Mouse (Mus musculus) forebrain, embryonic 12.5 days (tissue): ENCODE results near the gene Trmo. TPM values are rescaled to one million over a fixed set of nuclear protein-coding genes. Genes with fewer than 3 reads are reported as not detected.

Source experiments
- ATAC-seq: fragments of 200-750 bp; cut with Nextera tagmentation; 2 replicates; pipeline ENCODE4 v1.8.0; 2017; ENCODE audit warnings: moderate TSS enrichment; ENCODE audit not compliant: low FRiP score
- H3K27ac ChIP-seq: fragments of 300-500 bp; sonication (generic); 2 replicates; pipeline ENCODE4 v1.5.1; 2016; ENCODE audit warnings: mild to moderate bottlenecking
- H3K27me3 ChIP-seq: fragments of 300-500 bp; sonication (generic); 2 replicates; pipeline ENCODE4 v1.6.1; 2016; ENCODE audit warnings: mild to moderate bottlenecking
- H3K36me3 ChIP-seq: fragments of 300-500 bp; sonication (generic); replicated peaks from 2 replicates; pipeline ENCODE4 v1.6.1; 2016; ENCODE audit warnings: mild to moderate bottlenecking
- H3K4me1 ChIP-seq: fragments of 300-500 bp; sonication (generic); 2 replicates; pipeline ENCODE4 v1.6.1; 2016
- H3K4me2 ChIP-seq: fragments of 300-500 bp; sonication (generic); 2 replicates; pipeline ENCODE4 v1.6.1; 2016; ENCODE audit warnings: mild to moderate bottlenecking, moderate library complexity
- H3K4me3 ChIP-seq: fragments of 300-500 bp; sonication (generic); replicated peaks from 2 replicates; pipeline ENCODE4 v1.5.1; 2016; ENCODE audit warnings: mild to moderate bottlenecking
- H3K9ac ChIP-seq: fragments of 300-500 bp; sonication (generic); 2 replicates; pipeline ENCODE4 v1.6.1; 2016; ENCODE audit warnings: mild to moderate bottlenecking
- H3K9me3 ChIP-seq: fragments of 300-500 bp; sonication (generic); 2 replicates; pipeline ENCODE4 v1.6.1; 2016
- WGBS: fragments of 180-500 bp; shearing (Covaris S2); methylation state at CpG from one replicate; pipeline ENCODE4 v1.1.7; 2016; 5-methylcytosine and 5-hydroxymethylcytosine counted together
- polyA plus RNA-seq: library from polyadenylated mRNA; unstranded; fragments of >200 nt; fragmentation: Nextera tagmentation; extraction: Ambion mirVana; gene quantifications from 2 replicates; pipeline ENCODE4 v1.2.1, GENCODE M21; 2016

Gene Trmo
- polyA plus RNA-seq, result 9.9 TPM in 2 replicates

DNA sequence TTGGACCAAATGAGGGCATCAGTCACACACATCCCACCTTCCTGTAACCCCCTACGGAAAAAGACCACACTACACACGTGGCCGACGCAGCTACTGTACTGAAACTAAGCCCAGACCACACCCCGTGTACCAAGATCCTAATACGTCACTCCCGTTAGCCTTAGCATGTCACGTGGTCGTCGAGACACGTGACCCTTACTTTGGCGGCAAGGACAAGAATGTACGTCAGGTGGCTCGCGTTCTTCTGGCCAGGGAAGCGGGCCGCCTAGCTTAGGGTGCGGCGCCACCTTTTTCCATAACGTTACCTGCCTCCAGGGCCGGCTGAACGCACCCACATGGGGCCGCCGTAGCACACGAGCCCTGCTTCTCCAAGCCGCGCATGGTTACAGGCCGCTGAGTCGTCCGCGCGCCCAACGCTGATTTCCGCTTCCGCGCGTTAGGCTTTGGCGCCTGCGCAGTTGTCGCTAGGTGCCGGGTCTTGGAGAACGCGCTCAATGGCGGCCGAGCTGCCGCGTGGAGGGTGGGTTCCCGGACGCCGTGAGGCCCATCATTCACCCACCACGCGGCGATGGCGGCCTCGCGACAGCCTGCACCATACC, at the start of gene Trmo:
Trmo (minus strand) TSS at position 425 of the 599 bp plus-strand sequence.
- Histone ChIP-seq H3K27ac (peak within 1 kb of the TSS; percentile 94), H3K4me1 (no peaks in the 10 kb centered on the region), H3K9me3 (no peaks in the 10 kb centered on the region), H3K4me2 (peak within 1 kb of the TSS; percentile 63), H3K9ac (peak within 1 kb of the TSS; percentile 79), H3K4me3 (peak within 1 kb of the TSS; percentile 59), H3K36me3 (peaks cover 11% of the 10 kb centered on the region), H3K27me3 (no peaks in the 10 kb centered on the region)
- WGBS, result under 1% methylated on average over 56 of the region's 56 CpGs
- peak; percentile 97 for ATAC-seq

DNA sequence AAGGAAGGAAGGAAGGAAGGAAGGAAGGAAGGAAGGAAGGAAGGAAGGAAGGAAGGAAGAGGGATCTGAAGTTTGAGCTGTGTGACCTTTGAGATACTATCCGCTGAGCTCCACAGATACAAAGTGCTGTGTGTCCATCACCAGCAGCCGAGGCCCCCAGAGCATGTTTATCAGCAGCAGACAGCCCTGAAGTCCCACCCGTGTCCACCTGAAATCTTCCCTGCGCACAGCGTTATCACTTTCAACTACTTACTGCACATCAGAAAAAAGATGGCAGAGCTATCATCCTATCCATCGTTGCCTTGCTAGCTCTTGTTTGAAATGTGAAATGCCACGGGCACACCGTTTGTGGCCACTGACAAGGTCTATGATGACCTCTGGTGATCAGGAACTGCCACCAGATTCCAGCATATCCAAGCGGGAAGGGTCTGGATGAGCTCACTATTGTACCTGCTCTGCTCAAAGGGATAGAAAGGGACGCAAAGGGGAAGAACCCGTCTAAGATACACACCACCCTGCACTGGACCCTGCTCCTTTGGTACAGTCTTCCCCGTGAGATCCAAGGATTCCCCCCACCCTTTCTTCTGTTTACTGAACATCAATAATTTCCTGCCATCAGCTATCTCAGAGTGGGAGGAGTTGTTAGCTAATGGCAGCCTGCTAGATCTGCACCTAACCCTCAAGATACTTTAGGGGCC, 43.3 kb upstream of the Trmo start:
- Histone ChIP-seq H3K36me3 (no peaks in the 10 kb centered on the region), H3K9me3 (no peaks in the 10 kb centered on the region), H3K27me3 (no peaks in the 10 kb centered on the region), H3K4me1 (peaks cover 12% of the 10 kb centered on the region), H3K27ac (no peak overlapping the region), H3K9ac (no peak overlapping the region), H3K4me2 (no peak overlapping the region), H3K4me3 (no peak overlapping the region)
- WGBS, result 90% methylated on average over 12 of the region's 12 CpGs
- ATAC-seq, result no peak

GRCm38 (mm10) chr4:46428903-46429499, 39.8 kb upstream of the Trmo start:
- no peaks in the 10 kb centered on the region for H3K27me3 ChIP-seq
- H3K4me1 ChIP-seq, result peaks cover 12% of the 10 kb centered on the region
- WGBS, result 25% methylated on average over 10 of the region's 10 CpGs
- no peak overlapping the region for H3K4me3 ChIP-seq
- no peak overlapping the region for H3K9ac ChIP-seq
- peak overlapping the region; percentile 29 for H3K4me2 ChIP-seq
- peak overlapping the region; percentile 71 for H3K27ac ChIP-seq
- peak; percentile 79; the same call in 1 of the 2 replicates for ATAC-seq
- H3K36me3 ChIP-seq, result no peaks in the 10 kb centered on the region
- H3K9me3 ChIP-seq, result no peaks in the 10 kb centered on the region

- Histone ChIP-seq H3K4me1 (no peaks in the 10 kb centered on the region), H3K4me2 (no peak overlapping the region), H3K36me3 (no peaks in the 10 kb centered on the region), H3K27me3 (no peaks in the 10 kb centered on the region), H3K4me3 (no peak overlapping the region), H3K9me3 (no peaks in the 10 kb centered on the region), H3K9ac (no peak overlapping the region), H3K27ac (no peak overlapping the region)
- 84% methylated on average over 8 of the region's 8 CpGs for whole genome bisulfite sequencing
- ATAC-seq, result no peak
Measured at GRCm38 (mm10) chr4:46422625-46423024, 33.4 kb upstream of the Trmo start.

DNA sequence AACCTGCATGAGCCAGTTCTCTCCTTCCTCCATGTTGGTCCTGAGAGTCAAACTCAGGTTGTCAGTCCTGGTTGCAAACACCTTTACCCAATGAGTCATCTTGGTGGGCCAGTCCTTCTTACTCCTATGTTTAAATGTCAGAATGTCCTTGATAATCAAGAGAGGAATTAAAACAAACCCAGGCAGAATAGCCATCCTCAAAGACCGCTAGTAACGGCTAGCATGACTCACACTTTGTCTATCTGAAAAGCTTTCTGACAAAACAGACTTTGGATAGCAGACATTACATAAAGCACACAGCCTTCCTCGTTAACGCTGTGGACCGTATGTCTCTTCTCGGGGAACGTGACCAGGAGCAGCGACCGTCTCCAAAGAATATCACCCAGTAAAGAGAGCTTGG, 29.6 kb upstream of the Trmo start:
- Histone ChIP-seq H3K9ac (no peak overlapping the region), H3K9me3 (no peaks in the 10 kb centered on the region), H3K36me3 (no peaks in the 10 kb centered on the region), H3K4me3 (no peak overlapping the region), H3K27me3 (no peaks in the 10 kb centered on the region), H3K27ac (no peak overlapping the region), H3K4me2 (no peak overlapping the region), H3K4me1 (no peaks in the 10 kb centered on the region)
- ATAC-seq, result no peak
- WGBS, result 64% methylated on average over 9 of the region's 9 CpGs

DNA sequence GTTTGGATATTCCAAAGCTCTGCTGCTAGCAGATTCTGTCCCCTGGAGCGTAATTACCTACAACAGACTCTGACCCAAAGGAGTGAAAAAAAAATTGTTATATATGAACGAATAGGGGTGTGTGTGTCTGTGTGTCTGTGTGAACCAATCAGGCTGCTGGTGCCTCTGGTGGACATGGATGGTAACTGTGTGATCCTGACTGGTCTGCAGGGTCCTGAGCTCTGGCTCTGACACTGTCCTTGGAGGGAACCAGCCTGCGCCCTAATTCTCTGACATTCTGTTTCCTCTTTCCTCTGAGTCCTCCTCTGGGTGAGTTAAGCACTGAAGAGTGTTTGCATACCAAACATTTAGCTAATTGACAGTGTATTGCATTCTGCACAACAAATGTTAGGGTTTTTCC, 28.3 kb upstream of the Trmo start:
- H3K4me2 ChIP-seq, result no peak overlapping the region

DNA sequence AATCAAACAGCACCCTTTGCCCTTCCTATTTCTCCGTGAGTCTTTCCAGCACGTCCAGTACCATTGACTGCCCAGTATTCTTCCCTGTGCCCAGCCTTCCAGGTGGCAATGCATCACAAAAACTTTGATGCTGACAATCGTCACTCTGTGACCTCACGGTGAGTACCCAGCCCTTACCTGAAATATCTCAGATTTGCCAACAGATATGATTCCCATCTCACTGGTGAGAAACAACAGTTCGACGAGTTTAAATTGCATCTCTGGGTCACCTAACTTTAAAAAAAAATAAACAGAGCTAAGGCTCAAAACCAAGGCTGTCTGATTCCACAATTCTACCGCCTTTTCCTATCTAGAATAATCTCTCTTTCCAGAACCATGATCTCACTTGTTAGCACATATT, 24.2 kb upstream of the Trmo start, which contains the start of gene Hemgn:
Hemgn (minus strand) TSS at position 101 of the 400 bp plus-strand sequence.
- no peak within 1 kb of the TSS for H3K4me3 ChIP-seq
- no peak within 1 kb of the TSS for H3K4me2 ChIP-seq
- no peak within 1 kb of the TSS for H3K27ac ChIP-seq
- no peaks in the 10 kb centered on the region for H3K9me3 ChIP-seq
- WGBS, result 79% methylated on average over 7 of the region's 7 CpGs
- no peaks in the 10 kb centered on the region for H3K36me3 ChIP-seq
- ATAC-seq, result no peak
- H3K4me1 ChIP-seq, result no peaks in the 10 kb centered on the region
- no peaks in the 10 kb centered on the region for H3K27me3 ChIP-seq
- no peak within 1 kb of the TSS for H3K9ac ChIP-seq

More for the DNA sequence above, 28.3 kb upstream of the Trmo start:
- 66% methylated on average over 3 of the region's 3 CpGs for WGBS
- ATAC-seq, result no peak
- no peaks in the 10 kb centered on the region for H3K27me3 ChIP-seq
- H3K36me3 ChIP-seq, result no peaks in the 10 kb centered on the region
- H3K27ac ChIP-seq, result no peak overlapping the region
- H3K4me1 ChIP-seq, result no peaks in the 10 kb centered on the region
- no peaks in the 10 kb centered on the region for H3K9me3 ChIP-seq
- no peak overlapping the region for H3K4me3 ChIP-seq
- no peak overlapping the region for H3K9ac ChIP-seq

DNA sequence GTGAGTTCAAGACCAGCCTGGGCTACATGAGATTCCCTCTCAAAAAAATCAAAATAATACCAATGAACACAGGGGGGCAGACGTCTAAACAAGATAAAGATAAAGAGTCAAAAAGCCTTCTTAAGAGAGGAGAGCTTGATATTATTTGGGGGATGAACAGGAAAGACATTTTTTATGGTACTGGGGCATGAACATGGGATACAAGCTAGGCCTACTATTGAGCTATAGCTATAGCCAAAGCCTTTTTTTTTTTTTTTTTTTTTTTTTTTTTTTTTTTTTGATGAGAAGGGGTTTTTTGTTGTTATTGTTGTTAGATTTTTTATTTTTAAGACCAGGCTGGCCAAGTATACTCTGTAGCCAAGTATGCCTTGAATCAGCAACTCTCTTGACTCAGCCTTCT, 22.9 kb upstream of the Trmo start:
- Histone ChIP-seq H3K4me3 (no peak overlapping the region), H3K27ac (no peak overlapping the region)
- no peak for ATAC-seq

GRCm38 (mm10) chr4:46411489-46411888, 22.3 kb upstream of the Trmo start:
- Histone ChIP-seq H3K9ac (no peak overlapping the region), H3K27ac (no peak overlapping the region), H3K4me3 (no peak overlapping the region), H3K27me3 (no peaks in the 10 kb centered on the region), H3K36me3 (no peaks in the 10 kb centered on the region), H3K9me3 (no peaks in the 10 kb centered on the region), H3K4me1 (no peaks in the 10 kb centered on the region), H3K4me2 (no peak overlapping the region)
- ATAC-seq, result no peak
- 83% methylated on average over 6 of the region's 6 CpGs for WGBS

More for the DNA sequence above, 22.9 kb upstream of the Trmo start:
- no peaks in the 10 kb centered on the region for H3K4me1 ChIP-seq
- H3K27me3 ChIP-seq, result no peaks in the 10 kb centered on the region
- H3K4me2 ChIP-seq, result no peak overlapping the region
- WGBS, result 75% methylated on average over 1 of the region's 1 CpGs
- no peaks in the 10 kb centered on the region for H3K9me3 ChIP-seq
- no peaks in the 10 kb centered on the region for H3K36me3 ChIP-seq
- no peak overlapping the region for H3K9ac ChIP-seq

- WGBS, result 92% methylated on average over 5 of the region's 5 CpGs
- Histone ChIP-seq H3K4me2 (no peak overlapping the region), H3K27me3 (no peaks in the 10 kb centered on the region), H3K9ac (no peak overlapping the region), H3K4me3 (no peak overlapping the region), H3K27ac (no peak overlapping the region), H3K9me3 (no peaks in the 10 kb centered on the region), H3K36me3 (no peaks in the 10 kb centered on the region), H3K4me1 (no peaks in the 10 kb centered on the region)
- ATAC-seq, result no peak
Measured at GRCm38 (mm10) chr4:46410677-46411076, 21.4 kb upstream of the Trmo start.

- Histone ChIP-seq H3K27me3 (0 out of 2 replicates have a peak, but pooled peaks cover 3% of the 10 kb centered on the region), H3K27ac (no peak overlapping the region)
- WGBS, result 88% methylated on average over 8 of the region's 8 CpGs
Measured at GRCm38 (mm10) chr4:46406966-46407703, 17.9 kb upstream of the Trmo start.

More at GRCm38 (mm10) chr4:46406966-46407703, 17.9 kb upstream of the Trmo start:
- Histone ChIP-seq H3K9me3 (no peaks in the 10 kb centered on the region), H3K4me2 (no peak overlapping the region), H3K9ac (no peak overlapping the region), H3K4me3 (no peak overlapping the region), H3K4me1 (no peaks in the 10 kb centered on the region), H3K36me3 (no peaks in the 10 kb centered on the region)
- no peak for ATAC-seq
